Mouse (Mus musculus): ENCODE results near the gene Mcat. TPM values are rescaled to one million over a fixed set of nuclear protein-coding genes. Genes with fewer than 3 reads are reported as not detected.

The Mcat gene
- total RNA-seq, 2 experiments from 2014 or later = 37.8 to 39.3 TPM

DNA sequence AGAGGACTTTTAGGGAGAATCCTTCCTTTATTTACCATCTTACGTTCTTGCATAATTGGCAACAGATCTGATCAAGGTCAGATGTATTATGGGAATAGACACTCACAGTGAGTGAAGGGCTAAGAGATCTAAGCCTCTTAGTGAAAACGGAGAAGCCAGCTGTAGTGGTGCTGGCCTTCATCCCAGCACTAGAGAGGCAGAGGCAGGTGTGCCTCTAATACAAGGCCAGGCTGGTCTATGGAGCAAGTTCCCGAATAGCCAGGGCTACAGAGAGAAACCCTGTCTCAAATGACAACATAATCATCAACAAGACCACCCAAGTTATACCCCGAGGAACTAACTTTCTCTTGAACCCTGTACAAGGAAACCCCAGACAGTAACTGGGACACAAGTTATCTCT lies 19.3 kb upstream of the Mcat start:
- intact Hi-C loops (cut with DNase I) = loop anchor here (10.0 kb wide), 1 partner anchor 198 kb away; no protein-coding TSS in a partner anchor
- DNase-seq = no peak

DNA sequence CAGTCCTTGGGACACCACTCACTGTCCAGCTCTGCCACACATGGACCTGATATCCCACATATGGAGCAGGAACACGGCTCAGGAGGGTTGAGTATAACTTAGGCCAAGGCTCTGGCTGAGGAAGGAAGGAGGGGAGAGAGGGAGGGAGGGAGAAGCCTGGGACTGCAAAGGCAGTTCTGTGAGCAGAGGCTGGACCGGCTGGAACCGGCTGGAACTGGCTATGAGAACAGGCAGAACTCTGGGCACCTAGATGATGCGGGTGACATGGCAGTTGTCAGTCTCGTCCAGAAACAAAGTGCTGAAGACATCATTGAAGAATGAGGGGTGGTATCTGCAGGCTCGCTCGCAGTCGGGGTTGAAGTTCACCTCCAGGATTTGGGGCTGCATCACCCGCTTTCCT lies 13.1 kb upstream of the Mcat start:
- DNase-seq = no peak
- intact Hi-C loops (cut with DNase I) = no loop called here

DNA sequence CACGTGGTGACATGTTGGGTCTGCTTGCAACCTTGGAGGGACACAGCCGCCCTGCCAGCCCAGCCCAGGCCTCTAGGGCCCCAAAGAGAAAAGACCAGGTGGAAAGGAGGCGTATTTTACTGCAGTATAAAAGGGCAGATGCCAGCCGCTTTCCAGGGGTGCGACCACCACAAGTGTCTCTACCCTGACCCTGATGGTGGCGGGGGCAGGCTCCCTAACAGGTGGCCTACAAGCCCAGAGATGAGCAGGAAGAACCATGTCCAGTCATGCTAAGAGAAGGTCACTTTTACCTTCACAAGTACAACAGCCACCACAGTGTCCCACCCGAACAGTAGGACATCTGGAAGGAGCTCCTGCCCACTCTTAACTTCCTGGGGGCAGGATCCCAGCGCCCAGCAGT lies 12.0 kb upstream of the Mcat start:
- DNase-seq = no peak
- intact Hi-C loops (cut with DNase I) = no loop called here

DNA sequence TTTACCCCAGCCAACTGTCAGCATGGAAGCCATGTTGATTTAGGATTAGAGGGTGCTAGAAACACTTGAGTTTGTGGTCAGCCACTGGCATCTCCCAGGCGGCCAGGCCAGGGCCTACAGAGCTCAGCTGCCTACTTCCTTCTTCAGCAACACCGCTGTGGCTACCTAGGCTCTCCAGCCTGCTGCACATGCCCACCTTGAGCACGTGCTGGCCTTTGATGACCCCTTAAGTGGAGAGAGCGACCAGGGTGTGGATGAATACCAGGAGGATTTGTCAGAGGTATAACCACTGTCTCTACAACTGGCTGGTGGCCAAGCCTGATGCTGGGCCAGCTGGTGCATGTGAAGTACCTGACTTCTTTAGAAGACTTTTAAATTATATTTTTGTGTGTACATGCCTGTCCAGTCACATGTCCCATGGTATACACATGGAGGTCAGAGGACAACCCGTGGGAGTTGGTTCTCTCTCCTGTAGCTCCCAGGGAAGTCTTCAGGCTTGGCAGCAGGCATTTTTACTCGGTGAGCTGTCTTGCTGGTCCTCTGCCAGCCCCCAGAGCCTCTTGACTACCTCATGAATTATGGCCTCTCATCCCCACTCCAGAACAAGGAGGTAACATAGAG lies 11.3 kb upstream of the Mcat start:
- DNase-seq = no peak
- intact Hi-C loops (cut with DNase I) = no loop called here

GRCm38 (mm10) chr15:83573606-83574005 lies 10.0 kb upstream of the Mcat start:
- intact Hi-C loops (cut with DNase I) = no loop called here

GRCm38 (mm10) chr15:83572132-83572531 lies 8.5 kb upstream of the Mcat start:
- intact Hi-C loops (cut with DNase I) = no loop called here

More at GRCm38 (mm10) chr15:83573606-83574005, 10.0 kb upstream of the Mcat start:
- no peak for DNase-seq

DNA sequence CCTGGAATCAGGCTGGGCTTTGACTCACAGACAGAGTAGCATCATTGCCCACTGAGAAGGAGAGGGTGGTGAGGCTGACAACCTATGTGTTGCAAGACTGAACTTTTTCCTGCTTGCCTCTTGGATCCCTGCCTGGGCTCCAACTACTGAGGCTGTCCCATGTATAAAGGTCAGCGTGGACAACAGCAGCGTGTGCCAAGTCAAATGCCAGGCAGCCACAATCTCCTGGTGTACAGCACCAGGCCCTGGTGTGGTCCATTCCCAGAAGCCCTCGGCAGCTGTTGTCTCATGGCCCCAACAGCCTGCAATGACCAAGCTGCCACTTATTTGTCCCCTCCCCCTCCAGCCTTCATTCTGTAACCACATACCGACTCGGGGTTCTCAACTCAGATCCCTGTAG lies 8.0 kb upstream of the Mcat start:
- intact Hi-C loops (cut with DNase I) = no loop called here
- no peak for DNase-seq

More at GRCm38 (mm10) chr15:83572132-83572531, 8.5 kb upstream of the Mcat start:
- no peak for DNase-seq

GRCm38 (mm10) chr15:83570641-83571040 lies 7.1 kb upstream of the Mcat start:
- intact Hi-C loops (cut with DNase I) = no loop called here

DNA sequence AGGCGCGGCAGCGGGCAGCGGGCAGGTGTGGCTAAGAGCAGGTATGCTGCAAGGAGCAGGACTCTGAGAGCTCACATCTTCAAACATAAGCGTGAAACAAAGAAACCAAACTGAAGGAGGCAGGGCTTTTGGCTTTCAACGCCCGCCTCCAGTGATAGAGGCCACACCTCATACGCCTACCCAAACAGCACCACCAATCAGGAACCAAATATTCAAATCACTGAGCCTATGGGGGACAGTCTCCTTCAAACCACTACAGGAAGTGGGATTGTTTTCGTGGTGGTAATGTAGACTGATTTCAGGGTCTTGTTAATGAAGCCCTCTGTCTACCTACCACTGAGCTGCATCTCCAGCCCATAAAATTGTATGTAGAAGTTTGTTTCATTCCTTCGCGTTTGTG lies 6.1 kb upstream of the Mcat start:
- DNase-seq = no peak
- intact Hi-C loops (cut with DNase I) = no loop called here

More at GRCm38 (mm10) chr15:83570641-83571040, 7.1 kb upstream of the Mcat start:
- no peak for DNase-seq

GRCm38 (mm10) chr15:83568544-83568943 lies 5.0 kb upstream of the Mcat start:
- intact Hi-C loops (cut with DNase I) = no loop called here
- no peak for DNase-seq

DNA sequence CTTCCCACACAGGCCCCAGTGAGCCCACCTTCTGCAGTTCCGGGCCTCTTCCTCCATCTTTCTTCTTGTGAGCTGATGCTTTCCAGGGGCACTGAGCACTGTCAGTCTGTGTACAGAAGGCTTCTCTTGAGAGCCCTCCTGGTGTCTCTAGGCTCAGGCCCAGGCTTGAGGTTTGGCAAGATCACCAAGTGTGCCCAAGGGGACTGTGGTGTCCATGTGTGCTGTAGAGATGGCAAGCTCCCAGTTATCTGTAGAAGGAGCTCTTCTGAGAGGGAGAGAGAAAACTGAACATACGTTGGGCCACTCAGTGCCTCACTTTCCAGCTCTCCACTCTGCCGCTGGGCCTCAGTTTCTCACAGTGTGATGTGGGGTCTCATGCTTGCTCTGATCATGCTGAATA lies 4.1 kb upstream of the Mcat start:
- no peak for DNase-seq
- intact Hi-C loops (cut with DNase I) = no loop called here

- intact Hi-C loops (cut with DNase I) = no loop called here
- no peak for DNase-seq
Measured at GRCm38 (mm10) chr15:83566006-83566405, 2.4 kb upstream of the Mcat start.

- intact Hi-C loops (cut with DNase I) = loop anchor here (2.0 kb wide), 1 partner anchor 41 kb away; no protein-coding TSS in a partner anchor
- DNase-seq = peak; percentile 36 to 40
Measured at GRCm38 (mm10) chr15:83565434-83565833, 1.8 kb upstream of the Mcat start.

- intact Hi-C loops (cut with DNase I) = loop anchor here (2.0 kb wide), 1 partner anchor 39 kb away; no protein-coding TSS in a partner anchor
- DNase-seq = peak; percentile 60 to 69
Measured at GRCm38 (mm10) chr15:83563857-83564651, 467 bp upstream of the Mcat start.

DNA sequence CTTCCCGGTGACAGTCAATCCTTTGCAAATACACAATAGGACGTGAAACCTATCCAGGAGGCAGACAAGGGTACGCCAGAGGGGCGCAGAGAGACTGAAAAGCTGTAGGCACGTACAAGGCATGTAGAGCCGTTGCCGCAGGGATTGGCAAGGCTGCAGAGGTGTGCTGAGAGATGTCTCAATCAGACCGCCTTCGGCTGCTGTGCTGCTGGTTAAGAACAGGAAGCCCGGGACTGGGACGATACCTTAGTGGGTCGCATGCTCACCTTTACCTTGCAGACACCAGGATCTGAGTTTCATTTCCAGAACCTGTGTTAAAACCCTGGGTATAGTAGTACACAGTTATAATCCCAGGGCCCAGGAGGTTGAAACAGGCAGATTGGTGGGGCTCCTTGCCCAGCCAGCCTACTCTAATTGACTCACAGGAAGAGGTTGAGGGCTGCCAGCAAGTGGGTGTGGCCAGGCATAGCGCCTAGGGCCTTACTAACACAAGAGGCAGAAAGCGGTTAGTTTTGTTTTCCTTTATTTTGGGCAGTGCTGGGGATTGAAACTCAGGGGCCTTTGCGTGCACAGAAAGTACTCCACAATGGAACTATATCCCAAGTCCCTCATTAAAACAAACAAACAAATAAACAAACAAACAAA lies 839 bp downstream of the Mcat start:
- intact Hi-C loops (cut with DNase I) = no loop called here
- DNase-seq = peak; percentile 84 to 87

DNA sequence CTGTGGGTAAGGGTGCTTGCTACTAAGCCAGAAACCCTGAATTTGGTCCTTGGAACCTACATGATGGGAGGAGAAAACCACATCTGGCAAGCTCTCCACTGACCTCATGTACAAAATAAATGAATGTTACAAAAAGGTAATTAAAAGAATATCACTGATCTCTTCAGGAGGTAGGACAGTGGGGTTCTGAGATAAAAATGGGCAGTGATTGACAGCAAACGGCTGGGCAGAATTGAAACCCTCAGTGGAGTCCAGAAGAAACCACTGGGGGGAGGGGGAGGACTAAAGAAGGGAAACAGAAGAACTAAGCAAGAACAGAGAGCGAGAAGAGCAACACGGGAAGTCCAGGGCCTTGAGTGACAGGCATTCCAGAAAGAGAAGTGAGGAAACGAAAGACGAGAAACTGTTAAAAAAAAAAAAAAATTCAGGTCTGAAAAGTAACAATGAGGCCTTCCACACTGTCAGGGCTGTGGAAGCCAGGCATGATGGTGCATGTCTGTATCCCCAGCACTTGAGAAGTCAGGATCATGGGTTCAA lies 2.6 kb downstream of the Mcat start:
- intact Hi-C loops (cut with DNase I) = no loop called here
- DNase-seq = no peak

GRCm38 (mm10) chr15:83555161-83555974 lies 8.2 kb downstream of the Mcat start:
- DNase-seq = peak; percentile 87 to 90
- intact Hi-C loops (cut with DNase I) = no loop called here

DNA sequence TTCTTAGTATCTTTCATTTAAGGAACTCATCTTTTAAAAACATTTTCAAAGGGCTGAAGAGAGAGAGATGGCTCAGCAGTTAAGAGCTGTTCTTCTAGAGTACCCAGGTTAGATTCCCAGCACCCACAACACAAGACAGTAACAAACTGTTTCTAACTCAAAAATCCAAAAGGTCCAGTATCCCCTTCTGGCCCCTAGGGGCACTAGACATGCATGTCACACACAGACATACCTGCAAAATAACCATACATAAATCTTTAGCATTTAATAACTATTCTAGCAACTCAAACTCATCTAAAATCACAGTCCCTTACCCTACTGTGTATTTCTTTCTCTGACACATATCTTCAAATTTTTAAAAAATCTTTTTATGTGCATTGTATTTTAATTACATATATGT lies 9.8 kb downstream of the Mcat start:
- intact Hi-C loops (cut with DNase I) = no loop called here
- no peak for DNase-seq

- DNase-seq = no peak
- intact Hi-C loops (cut with DNase I) = no loop called here
Measured at GRCm38 (mm10) chr15:83550137-83550536, 13.4 kb downstream of the Mcat start.

- DNase-seq = no peak
- intact Hi-C loops (cut with DNase I) = no loop called here
Measured at GRCm38 (mm10) chr15:83547144-83547543, 16.4 kb downstream of the Mcat start.

Data from heart, postnatal 36 days (tissue).